Mouse (Mus musculus) thymus, adult 2 months (tissue): Measurements from ENCODE around the gene Gm20388.

Experiments used
- CTCF ChIP-seq: fragments of 200-500 bp; IDR thresholded peaks from 2 replicates; pipeline ENCODE4 v1.5.1; 2012; ENCODE audit warnings: mild to moderate bottlenecking, control low read depth, low read length, moderate library complexity, borderline replicate concordance; ENCODE audit not compliant: control insufficient read depth, poor library complexity, insufficient read depth; ENCODE audit errors: extremely low read depth
- POLR2A ChIP-seq: fragments of 200-500 bp; IDR thresholded peaks from 2 replicates; pipeline ENCODE4 v1.6.1; 2012; ENCODE audit warnings: mild to moderate bottlenecking, low read length, control low read depth, moderate library complexity; ENCODE audit not compliant: control insufficient read depth, poor library complexity, insufficient read depth; ENCODE audit errors: extremely low read depth

DNA sequence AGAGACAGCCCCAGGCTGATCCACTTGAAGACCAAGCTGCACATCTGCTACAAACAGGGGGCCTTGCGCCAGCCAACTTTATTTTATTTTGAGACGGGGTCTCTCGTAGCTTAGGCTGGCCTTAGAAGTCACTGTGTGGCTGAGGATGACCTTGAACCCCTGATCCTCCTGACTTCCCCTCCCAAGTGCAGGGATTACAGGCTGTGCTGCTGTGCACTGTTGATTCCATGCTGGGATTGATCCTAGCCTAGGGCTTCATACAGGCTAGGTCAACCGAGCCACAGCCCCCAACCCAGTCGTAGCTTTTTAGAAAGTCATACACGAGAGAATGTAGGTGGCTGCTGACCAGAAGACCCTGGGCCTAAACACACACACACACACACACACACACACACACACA lies 602.5 kb downstream of the Gm20388 start:
- TF ChIP-seq CTCF, result no peak
- no peak for TF ChIP-seq POLR2A
